Mouse (Mus musculus): ENCODE data around the gene Thsd7a. TPM values are rescaled to one million over a fixed set of nuclear protein-coding genes. Genes with fewer than 3 reads are reported as not detected.
A peak's percentile ranks its signal among the peaks of the same experiment; 100 is the strongest.

Thsd7a gene
- polyA plus RNA-seq, 1 experiment from 2014 or later = 7.1 TPM

GRCm38 (mm10) chr6:12749531-12750210 is 461 bp upstream of the Thsd7a start:
- Histone ChIP-seq H3K9me3 (replicated peaks) (no peaks in the 10 kb centered on the region), H3K4me2 (peak overlapping the region; percentile 78), H3K4me1 (peaks cover 12% of the 10 kb centered on the region), H3K4me3 (replicated peaks) (peak overlapping the region; percentile 62), H3K27me3 (peaks cover 7% of the 10 kb centered on the region; the same call in 1 of the 2 replicates), H3K9ac (peak overlapping the region; percentile 48), H3K27ac (peak overlapping the region; percentile 73; the same call in 1 of the 2 replicates), H3K36me3 (no peaks in the 10 kb centered on the region)
- WGBS = 20% methylated on average over 12 of the region's 12 CpGs
- no peak for ATAC-seq (replicated peaks; ENCODE audit: low FRiP score)

- Histone ChIP-seq H3K9me3 (replicated peaks) (no peaks in the 10 kb centered on the region), H3K27me3 (peaks cover 7% of the 10 kb centered on the region; the same call in 1 of the 2 replicates), H3K4me1 (peaks cover 12% of the 10 kb centered on the region), H3K27ac (peak overlapping the region; percentile 73), H3K9ac (peak overlapping the region; percentile 48), H3K4me2 (peak overlapping the region; percentile 78), H3K36me3 (no peaks in the 10 kb centered on the region), H3K4me3 (replicated peaks) (peak overlapping the region; percentile 62)
- WGBS = under 1% methylated on average over 6 of the region's 6 CpGs
- ATAC-seq (replicated peaks; ENCODE audit: low FRiP score) = peak; percentile 38; the same call in 1 of the 2 replicates
Observed at GRCm38 (mm10) chr6:12748454-12748786, 790 bp downstream of the Thsd7a start.

- Histone ChIP-seq H3K4me1 (peaks cover 12% of the 10 kb centered on the region), H3K9me3 (replicated peaks) (no peaks in the 10 kb centered on the region), H3K9ac (peak overlapping the region; percentile 48; the same call in 1 of the 2 replicates), H3K4me2 (peak overlapping the region; percentile 78), H3K4me3 (replicated peaks) (peak overlapping the region; percentile 62), H3K36me3 (no peaks in the 10 kb centered on the region), H3K27me3 (peaks cover 7% of the 10 kb centered on the region; the same call in 1 of the 2 replicates), H3K27ac (no peak overlapping the region)
- ATAC-seq (replicated peaks; ENCODE audit: low FRiP score) = no peak
- WGBS = 8% methylated on average over 11 of the region's 11 CpGs
Observed at GRCm38 (mm10) chr6:12747856-12748450, 1.3 kb downstream of the Thsd7a start.

GRCm38 (mm10) chr6:12742791-12743190 is 6.4 kb downstream of the Thsd7a start:
- Histone ChIP-seq H3K27ac (no peak overlapping the region), H3K9me3 (replicated peaks) (no peaks in the 10 kb centered on the region), H3K4me1 (peaks cover 2% of the 10 kb centered on the region), H3K4me3 (replicated peaks) (no peak overlapping the region), H3K4me2 (no peak overlapping the region), H3K36me3 (no peaks in the 10 kb centered on the region), H3K27me3 (peaks cover 7% of the 10 kb centered on the region; the same call in 1 of the 2 replicates), H3K9ac (no peak overlapping the region)
- ATAC-seq (replicated peaks; ENCODE audit: low FRiP score) = no peak
- WGBS = 91% methylated on average over 4 of the region's 4 CpGs

- WGBS = 62% methylated on average over 3 of the region's 3 CpGs
- Histone ChIP-seq H3K4me2 (no peak overlapping the region), H3K4me1 (no peaks in the 10 kb centered on the region), H3K27ac (no peak overlapping the region), H3K4me3 (replicated peaks) (no peak overlapping the region), H3K9ac (no peak overlapping the region), H3K27me3 (no peaks in the 10 kb centered on the region), H3K9me3 (replicated peaks) (no peaks in the 10 kb centered on the region), H3K36me3 (no peaks in the 10 kb centered on the region)
- ATAC-seq (replicated peaks; ENCODE audit: low FRiP score) = no peak
Observed at GRCm38 (mm10) chr6:12733924-12734323, 15.3 kb downstream of the Thsd7a start.

DNA sequence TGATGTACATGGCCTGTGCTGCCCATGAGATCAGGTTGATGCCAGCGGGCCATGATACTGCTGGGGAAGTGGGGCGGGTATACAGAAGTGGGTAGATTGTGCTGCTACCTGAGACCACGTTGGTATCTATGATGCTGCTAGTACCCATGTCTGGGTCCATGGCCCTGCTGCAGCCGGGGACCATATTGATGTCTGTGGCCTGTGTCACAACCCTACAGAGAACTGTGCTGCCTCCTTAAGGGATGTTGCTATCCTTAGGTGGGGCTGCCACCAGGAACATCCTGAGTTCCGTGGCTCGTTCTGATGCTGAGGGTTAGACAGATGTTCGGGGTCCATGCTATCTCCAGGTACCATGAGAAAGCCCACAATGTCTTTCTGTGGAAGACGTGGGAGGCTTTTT is 33.1 kb downstream of the Thsd7a start:
- no peaks in the 10 kb centered on the region for H3K27me3 ChIP-seq
- 93% methylated on average over 8 of the region's 8 CpGs for WGBS
- H3K36me3 ChIP-seq = no peaks in the 10 kb centered on the region
- no peaks in the 10 kb centered on the region for H3K4me1 ChIP-seq
- no peak overlapping the region for H3K9ac ChIP-seq
- H3K9me3 ChIP-seq (replicated peaks) = no peaks in the 10 kb centered on the region
- H3K4me2 ChIP-seq = no peak overlapping the region
- H3K4me3 ChIP-seq (replicated peaks) = no peak overlapping the region
- H3K27ac ChIP-seq = no peak overlapping the region
- no peak for ATAC-seq (replicated peaks; ENCODE audit: low FRiP score)

GRCm38 (mm10) chr6:12712581-12712980 is 36.6 kb downstream of the Thsd7a start:
- Histone ChIP-seq H3K36me3 (no peaks in the 10 kb centered on the region), H3K4me3 (replicated peaks) (no peak overlapping the region), H3K4me2 (no peak overlapping the region), H3K9me3 (replicated peaks) (no peaks in the 10 kb centered on the region), H3K27me3 (no peaks in the 10 kb centered on the region), H3K27ac (no peak overlapping the region), H3K9ac (no peak overlapping the region), H3K4me1 (no peaks in the 10 kb centered on the region)
- WGBS = 66% methylated on average over 3 of the region's 3 CpGs
- no peak for ATAC-seq (replicated peaks; ENCODE audit: low FRiP score)

DNA sequence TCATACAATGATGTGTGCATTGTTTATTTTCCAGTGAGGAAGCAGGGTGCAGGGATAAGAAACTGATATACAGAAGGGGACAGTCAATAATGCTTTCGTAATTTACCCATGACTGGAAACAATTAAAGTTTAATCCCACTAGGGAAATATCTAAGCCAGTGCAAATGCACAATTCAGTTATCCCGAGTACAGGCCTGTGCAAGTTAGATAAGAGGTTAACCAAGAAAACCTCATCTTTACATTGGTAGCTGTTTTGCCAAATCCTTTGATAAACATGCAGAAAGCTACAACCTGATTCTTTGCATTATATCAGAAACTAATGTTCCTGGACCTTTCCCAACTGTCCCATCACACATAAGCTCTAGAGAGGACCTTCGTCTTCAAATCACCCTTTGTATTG is 46.3 kb downstream of the Thsd7a start:
- no peaks in the 10 kb centered on the region for H3K9me3 ChIP-seq (replicated peaks)
- ATAC-seq (replicated peaks; ENCODE audit: low FRiP score) = no peak
- no peak overlapping the region for H3K4me3 ChIP-seq (replicated peaks)
- no peaks in the 10 kb centered on the region for H3K36me3 ChIP-seq
- H3K9ac ChIP-seq = no peak overlapping the region
- WGBS = 81% methylated on average over 3 of the region's 3 CpGs
- H3K27ac ChIP-seq = no peak overlapping the region
- H3K4me2 ChIP-seq = no peak overlapping the region
- no peaks in the 10 kb centered on the region for H3K4me1 ChIP-seq
- H3K27me3 ChIP-seq = no peaks in the 10 kb centered on the region

GRCm38 (mm10) chr6:12699089-12699488 is 50.1 kb downstream of the Thsd7a start:
- H3K27ac ChIP-seq = no peak overlapping the region
- no peaks in the 10 kb centered on the region for H3K9me3 ChIP-seq (replicated peaks)
- no peaks in the 10 kb centered on the region for H3K27me3 ChIP-seq
- 78% methylated on average over 2 of the region's 2 CpGs for WGBS
- no peaks in the 10 kb centered on the region for H3K36me3 ChIP-seq
- H3K4me3 ChIP-seq (replicated peaks) = no peak overlapping the region
- H3K4me1 ChIP-seq = no peaks in the 10 kb centered on the region
- H3K4me2 ChIP-seq = no peak overlapping the region
- ATAC-seq (replicated peaks; ENCODE audit: low FRiP score) = no peak
- no peak overlapping the region for H3K9ac ChIP-seq

- no peak overlapping the region for H3K4me3 ChIP-seq (replicated peaks)
- no peak for ATAC-seq (replicated peaks; ENCODE audit: low FRiP score)
- no peak overlapping the region for H3K4me2 ChIP-seq
- no peaks in the 10 kb centered on the region for H3K27me3 ChIP-seq
- no peaks in the 10 kb centered on the region for H3K9me3 ChIP-seq (replicated peaks)
- H3K36me3 ChIP-seq = no peaks in the 10 kb centered on the region
- 77% methylated on average over 1 of the region's 1 CpGs for WGBS
- no peaks in the 10 kb centered on the region for H3K4me1 ChIP-seq
- H3K27ac ChIP-seq = no peak overlapping the region
- no peak overlapping the region for H3K9ac ChIP-seq
Observed at GRCm38 (mm10) chr6:12693689-12694088, 55.5 kb downstream of the Thsd7a start.

- Histone ChIP-seq H3K9ac (no peak overlapping the region), H3K27ac (no peak overlapping the region), H3K4me1 (no peaks in the 10 kb centered on the region), H3K4me3 (replicated peaks) (no peak overlapping the region), H3K27me3 (no peaks in the 10 kb centered on the region), H3K36me3 (no peaks in the 10 kb centered on the region), H3K4me2 (no peak overlapping the region), H3K9me3 (replicated peaks) (no peaks in the 10 kb centered on the region)
- WGBS = 93% methylated on average over 3 of the region's 3 CpGs
- ATAC-seq (replicated peaks; ENCODE audit: low FRiP score) = no peak
Observed at GRCm38 (mm10) chr6:12693239-12693638, 56.0 kb downstream of the Thsd7a start.

- WGBS = 5% methylated on average over 1 of the region's 1 CpGs
- H3K9me3 ChIP-seq (replicated peaks) = no peaks in the 10 kb centered on the region
- no peak for ATAC-seq (replicated peaks; ENCODE audit: low FRiP score)
- H3K27me3 ChIP-seq = no peaks in the 10 kb centered on the region
- no peak overlapping the region for H3K9ac ChIP-seq
- no peak overlapping the region for H3K4me3 ChIP-seq (replicated peaks)
- no peak overlapping the region for H3K27ac ChIP-seq
- H3K36me3 ChIP-seq = no peaks in the 10 kb centered on the region
- no peaks in the 10 kb centered on the region for H3K4me1 ChIP-seq
- no peak overlapping the region for H3K4me2 ChIP-seq
Observed at GRCm38 (mm10) chr6:12649633-12650032, 99.6 kb downstream of the Thsd7a start.

Measured in kidney, embryonic 15.5 days (tissue).